Mouse (Mus musculus): ENCODE measurements at regions not wholly inside any gene's neighbourhood (a gene's known extent, or its start where the extent isn't known, plus 50 kb on each side); places are given as distances from the start of the nearest gene placed in this dataset.

DNA sequence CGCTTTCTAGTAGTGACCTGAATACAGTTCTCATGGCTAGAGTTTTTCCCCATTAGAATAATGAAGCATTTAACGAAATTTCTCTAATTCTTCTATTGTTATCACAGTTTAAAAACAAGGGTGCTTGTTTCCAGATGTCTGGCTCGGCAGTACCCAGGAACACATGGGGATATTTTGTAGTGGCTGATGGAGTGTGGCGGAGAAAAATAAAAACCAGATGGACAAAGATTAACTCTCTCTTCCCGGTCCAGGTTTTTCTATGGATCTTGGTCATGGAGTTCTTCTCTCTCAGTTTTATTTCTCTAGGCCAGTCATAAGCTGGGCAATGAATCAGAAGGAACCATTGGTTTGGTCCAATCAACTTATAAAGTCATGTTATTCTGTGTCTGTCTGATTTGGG is 132.2 kb upstream of the Cep162 start:
- WGBS, result 72% methylated on average over 5 of the region's 5 CpGs
- Histone ChIP-seq H3K36me3 (ENCODE audit: control insufficient read depth, insufficient read depth, low read length) (no peaks in the 10 kb centered on the region), H3K9me3 (replicated peaks; ENCODE audit: control insufficient read depth, low read length) (no peaks in the 10 kb centered on the region), H3K27ac (ENCODE audit: low read depth, low read length) (no peak overlapping the region), H3K4me3 (ENCODE audit: low read depth, low read length) (no peak overlapping the region), H3K4me2 (ENCODE audit: low read length) (no peak overlapping the region), H3K9ac (ENCODE audit: low read length) (no peak overlapping the region), H3K4me1 (ENCODE audit: control insufficient read depth, insufficient read depth, low read length) (no peaks in the 10 kb centered on the region), H3K27me3 (replicated peaks; ENCODE audit: control insufficient read depth, insufficient read depth, low read length) (no peaks in the 10 kb centered on the region)
- no peak for DNase-seq (ENCODE audit: low spot score)
- ATAC-seq, result no peak

GRCm38 (mm10) chr9:87383513-87383912 is 128.2 kb upstream of the Cep162 start:
- DNase-seq (ENCODE audit: low spot score) (no peak), ATAC-seq (no peak)
- no peak overlapping the region for H3K4me3 ChIP-seq (ENCODE audit: low read depth, low read length)
- no peak overlapping the region for H3K27ac ChIP-seq (ENCODE audit: low read depth, low read length)
- no peak overlapping the region for H3K4me2 ChIP-seq (ENCODE audit: low read length)
- no peaks in the 10 kb centered on the region for H3K4me1 ChIP-seq (ENCODE audit: control insufficient read depth, insufficient read depth, low read length)
- H3K9me3 ChIP-seq (replicated peaks; ENCODE audit: control insufficient read depth, low read length), result no peaks in the 10 kb centered on the region
- H3K36me3 ChIP-seq (ENCODE audit: control insufficient read depth, insufficient read depth, low read length), result no peaks in the 10 kb centered on the region
- 91% methylated on average over 3 of the region's 3 CpGs for WGBS
- no peaks in the 10 kb centered on the region for H3K27me3 ChIP-seq (replicated peaks; ENCODE audit: control insufficient read depth, insufficient read depth, low read length)
- H3K9ac ChIP-seq (ENCODE audit: low read length), result no peak overlapping the region

DNA sequence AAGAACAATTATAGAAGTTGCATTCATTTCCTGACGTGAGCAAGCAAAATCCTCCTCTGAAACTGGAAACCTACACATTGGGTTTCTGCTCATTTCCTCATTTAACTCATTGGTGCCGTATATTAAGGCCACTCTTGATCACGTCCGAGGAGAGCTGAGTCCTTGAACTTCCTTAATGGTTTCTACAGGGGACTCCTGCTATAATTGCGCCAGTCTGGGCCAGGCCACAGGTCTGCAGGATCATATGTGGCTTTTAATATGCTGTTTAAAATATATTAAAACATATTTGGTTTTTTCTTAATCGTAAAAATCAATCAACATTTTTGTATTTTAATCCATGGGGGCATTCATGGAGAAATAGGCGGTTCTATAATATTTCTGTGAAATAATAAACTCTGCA is 122.6 kb upstream of the Cep162 start:
- no peak overlapping the region for H3K27ac ChIP-seq (ENCODE audit: low read depth, low read length)
- no peak for DNase-seq (ENCODE audit: low spot score)
- ATAC-seq, result no peak
- WGBS, result 89% methylated on average over 7 of the region's 7 CpGs
- H3K9me3 ChIP-seq (replicated peaks; ENCODE audit: control insufficient read depth, low read length), result no peaks in the 10 kb centered on the region
- H3K4me1 ChIP-seq (ENCODE audit: control insufficient read depth, insufficient read depth, low read length), result no peaks in the 10 kb centered on the region
- no peak overlapping the region for H3K4me2 ChIP-seq (ENCODE audit: low read length)
- H3K9ac ChIP-seq (ENCODE audit: low read length), result no peak overlapping the region
- no peaks in the 10 kb centered on the region for H3K27me3 ChIP-seq (replicated peaks; ENCODE audit: control insufficient read depth, insufficient read depth, low read length)
- H3K36me3 ChIP-seq (ENCODE audit: control insufficient read depth, insufficient read depth, low read length), result no peaks in the 10 kb centered on the region
- H3K4me3 ChIP-seq (ENCODE audit: low read depth, low read length), result no peak overlapping the region

GRCm38 (mm10) chr9:87376731-87377310 is 121.5 kb upstream of the Cep162 start:
- Histone ChIP-seq H3K4me3 (ENCODE audit: low read depth, low read length) (no peak overlapping the region), H3K27ac (ENCODE audit: low read depth, low read length) (no peak overlapping the region), H3K9me3 (replicated peaks; ENCODE audit: control insufficient read depth, low read length) (no peaks in the 10 kb centered on the region), H3K36me3 (ENCODE audit: control insufficient read depth, insufficient read depth, low read length) (no peaks in the 10 kb centered on the region), H3K4me1 (ENCODE audit: control insufficient read depth, insufficient read depth, low read length) (no peaks in the 10 kb centered on the region), H3K9ac (ENCODE audit: low read length) (no peak overlapping the region), H3K27me3 (replicated peaks; ENCODE audit: control insufficient read depth, insufficient read depth, low read length) (no peaks in the 10 kb centered on the region), H3K4me2 (ENCODE audit: low read length) (no peak overlapping the region)
- WGBS, result 78% methylated on average over 10 of the region's 10 CpGs
- ATAC-seq (no peak), DNase-seq (ENCODE audit: low spot score) (no peak)

- Histone ChIP-seq H3K27me3 (replicated peaks; ENCODE audit: control insufficient read depth, insufficient read depth, low read length) (no peaks in the 10 kb centered on the region), H3K4me1 (ENCODE audit: control insufficient read depth, insufficient read depth, low read length) (no peaks in the 10 kb centered on the region), H3K9me3 (replicated peaks; ENCODE audit: control insufficient read depth, low read length) (no peaks in the 10 kb centered on the region), H3K36me3 (ENCODE audit: control insufficient read depth, insufficient read depth, low read length) (no peaks in the 10 kb centered on the region), H3K9ac (ENCODE audit: low read length) (no peak overlapping the region), H3K4me2 (ENCODE audit: low read length) (no peak overlapping the region), H3K4me3 (ENCODE audit: low read depth, low read length) (no peak overlapping the region), H3K27ac (ENCODE audit: low read depth, low read length) (no peak overlapping the region)
- 59% methylated on average over 4 of the region's 4 CpGs for WGBS
- no peak; the same call in 1 of the 2 replicates for ATAC-seq
- peak; percentile 8 for DNase-seq (ENCODE audit: low spot score)
Measured at GRCm38 (mm10) chr9:87372251-87372905, 117.0 kb upstream of the Cep162 start.

GRCm38 (mm10) chr9:87369059-87369458 is 113.7 kb upstream of the Cep162 start:
- no peak for ATAC-seq
- WGBS, result 55% methylated on average over 4 of the region's 4 CpGs
- no peaks in the 10 kb centered on the region for H3K36me3 ChIP-seq (ENCODE audit: control insufficient read depth, insufficient read depth, low read length)
- H3K27me3 ChIP-seq (replicated peaks; ENCODE audit: control insufficient read depth, insufficient read depth, low read length), result no peaks in the 10 kb centered on the region
- H3K4me3 ChIP-seq (ENCODE audit: low read depth, low read length), result no peak overlapping the region
- no peak overlapping the region for H3K9ac ChIP-seq (ENCODE audit: low read length)
- no peak for DNase-seq (ENCODE audit: low spot score)
- no peak overlapping the region for H3K4me2 ChIP-seq (ENCODE audit: low read length)
- H3K27ac ChIP-seq (ENCODE audit: low read depth, low read length), result no peak overlapping the region
- H3K4me1 ChIP-seq (ENCODE audit: control insufficient read depth, insufficient read depth, low read length), result no peaks in the 10 kb centered on the region
- no peaks in the 10 kb centered on the region for H3K9me3 ChIP-seq (replicated peaks; ENCODE audit: control insufficient read depth, low read length)

DNA sequence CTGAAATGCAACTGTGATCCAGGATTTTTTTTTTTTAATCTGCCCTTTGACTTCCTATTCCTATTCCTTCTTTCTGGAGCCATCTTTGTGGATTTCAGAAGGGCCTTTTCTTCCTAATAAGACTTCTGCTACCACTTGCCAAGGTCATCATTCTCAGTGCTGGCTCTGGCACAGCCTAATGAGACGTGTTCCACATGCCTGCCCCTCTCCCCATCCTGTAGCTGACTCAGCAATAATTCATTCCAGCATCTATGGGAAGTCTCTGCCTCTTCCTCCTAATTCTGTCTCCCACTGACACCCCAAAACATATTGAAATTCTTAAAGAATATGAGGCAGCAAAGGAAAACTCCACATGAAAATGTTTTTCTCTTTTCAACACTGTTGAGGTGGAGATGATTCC is 91.7 kb upstream of the Cep162 start:
- Histone ChIP-seq H3K27ac (ENCODE audit: low read depth, low read length) (no peak overlapping the region), H3K4me2 (ENCODE audit: low read length) (no peak overlapping the region), H3K4me1 (ENCODE audit: control insufficient read depth, insufficient read depth, low read length) (no peaks in the 10 kb centered on the region; the same call in 1 of the 2 replicates), H3K9ac (ENCODE audit: low read length) (no peak overlapping the region), H3K4me3 (ENCODE audit: low read depth, low read length) (no peak overlapping the region), H3K9me3 (replicated peaks; ENCODE audit: control insufficient read depth, low read length) (no peaks in the 10 kb centered on the region), H3K36me3 (ENCODE audit: control insufficient read depth, insufficient read depth, low read length) (no peaks in the 10 kb centered on the region), H3K27me3 (replicated peaks; ENCODE audit: control insufficient read depth, insufficient read depth, low read length) (no peaks in the 10 kb centered on the region)
- no peak for ATAC-seq
- no peak for DNase-seq (ENCODE audit: low spot score)
- WGBS, result 53% methylated on average over 1 of the region's 1 CpGs

DNA sequence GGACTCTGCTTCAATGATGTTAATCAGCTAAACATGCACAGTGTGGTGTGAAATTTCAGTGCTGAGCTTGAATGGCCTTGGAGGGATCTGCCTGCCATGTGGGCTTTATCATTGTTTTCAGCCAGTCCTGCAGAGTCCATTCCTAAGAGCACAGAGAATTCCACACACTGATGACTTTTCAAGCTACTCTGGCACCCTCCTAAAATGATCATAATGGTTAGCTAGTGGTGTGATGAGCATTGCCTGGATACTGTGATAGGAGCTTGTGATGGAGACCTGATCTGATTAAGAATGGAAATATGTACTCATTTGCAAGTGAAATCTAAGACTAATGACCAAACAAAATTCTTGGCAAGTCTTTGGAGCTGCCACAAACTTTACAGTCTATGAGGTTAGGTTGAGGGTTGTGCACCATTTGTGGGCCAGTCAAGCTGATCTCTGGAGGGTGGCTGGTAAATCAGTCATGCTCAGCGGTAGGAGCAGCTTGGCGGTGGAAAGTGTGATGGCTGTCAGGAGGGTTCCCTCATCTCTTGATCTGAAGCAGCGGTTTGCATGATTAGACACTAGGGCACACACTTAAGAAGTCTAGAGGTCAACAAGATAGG is 91.0 kb upstream of the Cep162 start:
- WGBS, result 59% methylated on average over 3 of the region's 3 CpGs
- Histone ChIP-seq H3K9me3 (replicated peaks; ENCODE audit: control insufficient read depth, low read length) (no peaks in the 10 kb centered on the region), H3K9ac (ENCODE audit: low read length) (no peak overlapping the region), H3K4me1 (ENCODE audit: control insufficient read depth, insufficient read depth, low read length) (no peaks in the 10 kb centered on the region; the same call in 1 of the 2 replicates), H3K27ac (ENCODE audit: low read depth, low read length) (no peak overlapping the region), H3K36me3 (ENCODE audit: control insufficient read depth, insufficient read depth, low read length) (no peaks in the 10 kb centered on the region), H3K27me3 (replicated peaks; ENCODE audit: control insufficient read depth, insufficient read depth, low read length) (no peaks in the 10 kb centered on the region), H3K4me3 (ENCODE audit: low read depth, low read length) (no peak overlapping the region), H3K4me2 (ENCODE audit: low read length) (no peak overlapping the region)
- peak; percentile 1 for DNase-seq (ENCODE audit: low spot score)
- ATAC-seq, result peak; percentile 66

- Histone ChIP-seq H3K9me3 (replicated peaks; ENCODE audit: control insufficient read depth, low read length) (no peaks in the 10 kb centered on the region), H3K9ac (ENCODE audit: low read length) (no peak overlapping the region), H3K4me1 (ENCODE audit: control insufficient read depth, insufficient read depth, low read length) (no peaks in the 10 kb centered on the region; the same call in 1 of the 2 replicates), H3K27me3 (replicated peaks; ENCODE audit: control insufficient read depth, insufficient read depth, low read length) (no peaks in the 10 kb centered on the region), H3K27ac (ENCODE audit: low read depth, low read length) (no peak overlapping the region), H3K36me3 (ENCODE audit: control insufficient read depth, insufficient read depth, low read length) (no peaks in the 10 kb centered on the region), H3K4me2 (ENCODE audit: low read length) (no peak overlapping the region), H3K4me3 (ENCODE audit: low read depth, low read length) (no peak overlapping the region)
- ATAC-seq (no peak), DNase-seq (ENCODE audit: low spot score) (no peak)
- WGBS, result 81% methylated on average over 5 of the region's 5 CpGs
Measured at GRCm38 (mm10) chr9:87341438-87341837, 86.1 kb upstream of the Cep162 start.

Measured in forebrain, embryonic 14.5 days (tissue).